Mouse (Mus musculus): Measurements from ENCODE around the gene Rps6kc1.

The Rps6kc1 gene

GRCm38 (mm10) chr1:190898899-190899575, 12.5 kb downstream of the Rps6kc1 start:
- DNase-seq: no peak

- no peak for DNase-seq
These were observed 13.4 kb downstream of the Rps6kc1 start for GRCm38 (mm10) chr1:190898186-190898585.

DNA sequence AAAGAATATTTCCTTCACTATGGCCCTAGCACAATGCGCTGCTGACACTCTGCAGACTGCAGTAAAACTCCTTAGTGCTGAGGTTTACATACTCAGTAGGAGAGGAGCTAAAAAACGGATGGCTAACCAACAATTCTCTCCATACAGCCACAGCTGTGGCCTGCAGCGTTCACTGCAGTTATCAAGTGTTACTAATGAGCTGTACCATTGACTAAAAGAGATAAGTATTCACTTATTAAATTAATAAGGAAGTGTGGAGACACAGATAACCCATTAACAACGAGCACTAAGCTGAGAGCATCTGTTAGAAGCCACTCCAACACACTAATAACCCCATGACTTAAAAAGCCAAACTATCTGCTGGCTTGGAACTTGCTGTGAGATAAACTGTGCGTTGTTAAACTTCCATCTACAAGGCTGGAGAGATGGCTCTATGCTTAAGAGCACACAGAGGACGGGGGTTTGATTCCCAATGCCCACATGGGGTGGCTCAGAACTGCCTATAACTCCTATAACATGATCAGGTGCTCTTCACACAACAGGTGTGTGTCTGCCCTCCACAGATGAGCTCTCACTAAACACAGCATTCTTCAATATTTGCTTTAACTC, 17.9 kb downstream of the Rps6kc1 start:
- DNase-seq: no peak

- no peak for DNase-seq
These were observed 22.9 kb downstream of the Rps6kc1 start for GRCm38 (mm10) chr1:190888646-190889045.

GRCm38 (mm10) chr1:190888031-190888430, 23.5 kb downstream of the Rps6kc1 start:
- no peak for DNase-seq

- no peak for DNase-seq
These were observed 25.6 kb downstream of the Rps6kc1 start for GRCm38 (mm10) chr1:190886014-190886413.

- peak; percentile 79 for DNase-seq
These were observed 30.1 kb downstream of the Rps6kc1 start for GRCm38 (mm10) chr1:190881422-190881821.

DNA sequence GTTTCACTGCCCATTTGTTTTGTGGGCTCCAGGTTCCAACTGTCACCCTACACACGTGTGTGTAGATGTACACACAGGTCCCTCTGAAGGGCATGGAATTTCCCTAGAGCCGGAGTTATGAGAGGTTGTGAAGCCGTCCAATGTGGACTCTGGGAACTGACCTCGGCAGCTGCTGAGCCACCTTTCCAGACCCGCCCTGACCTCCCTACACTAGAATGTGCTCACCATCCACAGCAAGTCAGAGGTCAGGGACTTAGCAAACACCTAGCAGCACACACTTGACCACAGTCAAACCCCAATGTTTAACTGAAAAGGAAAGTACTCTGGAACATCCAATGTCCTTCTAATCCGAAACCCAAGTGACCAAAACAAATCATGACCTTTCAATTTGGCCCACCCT, 30.9 kb downstream of the Rps6kc1 start:
- no peak for DNase-seq

- no peak for DNase-seq
These were observed 35.8 kb downstream of the Rps6kc1 start for GRCm38 (mm10) chr1:190875751-190876150.

DNA sequence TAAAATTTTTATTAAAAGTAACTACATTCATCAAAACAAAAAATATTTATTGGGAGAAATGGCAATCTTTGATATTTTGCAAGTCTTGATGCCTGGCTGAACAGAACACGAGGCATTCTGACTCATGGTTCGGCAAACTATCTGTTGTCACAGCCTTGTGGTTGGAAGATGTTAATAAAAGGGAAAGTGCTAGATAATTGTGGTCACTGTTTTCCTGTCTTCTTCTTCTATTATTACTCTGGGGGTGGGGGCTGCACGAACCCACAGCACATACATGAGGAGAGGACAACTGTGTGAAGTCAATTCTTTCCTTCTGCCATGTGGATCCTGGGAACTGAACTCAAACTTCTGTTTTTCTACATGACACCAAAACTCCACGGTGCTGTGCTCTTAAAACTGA, 36.5 kb downstream of the Rps6kc1 start:
- DNase-seq: no peak

DNA sequence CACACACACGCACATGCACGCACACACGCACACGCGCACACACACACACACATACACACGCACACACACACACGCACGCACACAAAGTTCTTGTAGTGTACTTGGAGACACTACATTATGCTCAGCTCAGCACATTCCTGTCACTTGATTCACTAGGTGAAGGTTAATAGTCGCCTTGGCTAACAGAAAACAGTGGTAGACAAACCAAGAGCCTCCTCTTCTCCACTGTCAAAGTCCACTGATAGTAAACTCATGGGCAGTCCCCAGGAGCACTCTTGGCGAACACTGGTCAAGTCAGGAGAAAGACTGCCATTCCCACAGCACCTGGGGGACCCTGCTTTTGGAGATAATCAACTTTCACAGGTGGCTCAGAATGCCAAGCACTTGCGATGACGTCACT, 40.5 kb downstream of the Rps6kc1 start:
- no peak for DNase-seq

- no peak for DNase-seq
These were observed 41.6 kb downstream of the Rps6kc1 start for GRCm38 (mm10) chr1:190869996-190870395.

DNA sequence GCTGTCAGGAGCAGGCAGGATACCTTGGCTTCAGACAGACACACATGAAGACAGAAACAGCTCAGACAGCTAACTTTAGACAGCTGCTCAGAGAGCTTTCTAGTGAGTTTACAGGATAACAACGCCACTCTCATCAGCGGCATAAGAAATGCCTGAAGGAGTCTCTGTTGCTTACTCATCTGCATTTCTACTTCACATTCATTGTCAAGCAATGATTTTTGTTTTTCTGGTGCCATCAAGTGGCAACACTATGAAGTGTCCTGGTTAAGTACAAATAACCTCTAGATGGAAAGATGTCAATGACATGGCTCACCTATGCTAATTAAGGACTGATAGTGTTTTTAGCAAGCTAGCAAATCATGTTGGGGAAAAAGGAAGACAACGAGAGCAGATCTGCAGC, 42.8 kb downstream of the Rps6kc1 start:
- DNase-seq: no peak

DNA sequence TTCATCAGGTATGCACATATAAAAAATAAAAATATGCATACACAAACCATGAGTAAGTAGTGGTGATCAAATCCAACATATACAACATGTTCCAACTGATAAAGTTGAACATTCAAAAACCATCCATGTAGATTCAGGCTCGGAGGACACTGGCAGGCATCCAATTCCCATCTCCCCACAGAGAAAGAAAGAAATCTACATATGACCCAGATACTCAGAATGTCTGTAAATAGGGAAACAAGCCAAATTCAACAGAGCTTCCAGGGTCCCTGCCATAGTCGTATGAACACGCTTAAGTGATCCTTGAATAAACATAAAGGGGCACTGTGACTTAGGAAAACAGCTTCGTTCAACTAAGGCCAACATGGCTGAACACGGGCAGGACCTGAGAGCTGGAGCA, 49.9 kb downstream of the Rps6kc1 start:
- DNase-seq: peak; percentile 59

- DNase-seq: no peak
These were observed 57.1 kb downstream of the Rps6kc1 start for GRCm38 (mm10) chr1:190854465-190854864.

DNA sequence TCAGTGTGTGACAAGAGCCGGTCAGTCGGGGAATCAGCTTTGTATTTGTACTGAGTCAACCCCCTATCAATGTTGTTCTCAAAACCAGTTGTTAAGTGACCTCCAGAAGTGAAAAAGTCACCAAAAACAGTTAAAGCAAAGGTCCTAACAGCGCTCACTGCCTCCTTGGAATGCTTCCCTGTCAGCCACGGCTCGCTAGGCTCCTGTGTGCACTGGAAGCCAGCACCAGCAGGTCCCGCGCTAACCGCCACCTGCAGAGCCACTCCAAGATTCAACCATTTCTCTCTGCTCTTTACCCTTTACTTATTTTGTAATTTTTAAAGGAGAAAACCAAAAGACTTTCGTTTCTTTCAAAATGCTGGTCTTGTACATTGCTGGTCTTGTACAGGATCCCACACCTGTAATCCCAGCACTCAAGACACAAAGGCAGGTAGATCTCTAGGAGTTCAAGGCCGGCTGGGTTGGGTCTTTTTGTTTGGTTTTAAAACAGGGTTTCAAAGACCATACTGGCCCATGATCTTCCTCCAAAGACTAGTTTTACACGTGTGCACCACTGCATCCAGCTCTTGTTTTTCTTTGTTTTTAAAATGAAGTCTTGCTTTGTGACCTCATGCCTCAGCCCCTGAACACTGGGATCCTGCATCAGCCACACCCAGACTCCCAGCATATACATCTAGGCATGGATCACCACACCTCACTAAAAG, 62.3 kb downstream of the Rps6kc1 start:
- DNase-seq: peak; percentile 29

DNA sequence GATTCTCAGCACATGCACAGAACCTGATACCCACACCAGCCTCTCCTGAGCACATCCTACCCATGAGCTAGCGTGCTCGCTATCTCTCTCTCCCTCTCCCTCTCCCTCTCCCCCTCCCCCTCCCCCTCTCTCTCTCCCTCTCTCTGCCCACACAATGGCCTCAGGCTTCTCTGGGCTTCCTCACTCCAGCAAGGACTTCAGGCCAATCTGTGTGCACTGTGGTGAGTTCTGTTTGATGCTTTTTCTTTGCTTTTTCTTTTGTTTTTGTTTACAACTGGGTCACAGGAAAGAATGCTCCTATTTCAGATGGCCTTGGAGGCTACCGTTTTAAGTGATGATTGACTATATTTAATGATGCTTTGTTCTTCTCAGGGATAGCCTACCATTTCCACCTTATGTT, 62.9 kb downstream of the Rps6kc1 start:
- no peak for DNase-seq

GRCm38 (mm10) chr1:190846956-190847355, 64.6 kb downstream of the Rps6kc1 start:
- peak; percentile 25 for DNase-seq

- no peak for DNase-seq
These were observed 65.4 kb downstream of the Rps6kc1 start for GRCm38 (mm10) chr1:190846074-190846730.

- DNase-seq: no peak
These were observed 66.2 kb downstream of the Rps6kc1 start for GRCm38 (mm10) chr1:190845419-190845818.

GRCm38 (mm10) chr1:190844356-190844755, 67.2 kb downstream of the Rps6kc1 start:
- DNase-seq: no peak

GRCm38 (mm10) chr1:190836046-190836445, 75.5 kb downstream of the Rps6kc1 start:
- no peak for DNase-seq

GRCm38 (mm10) chr1:190834201-190834907, 77.2 kb downstream of the Rps6kc1 start:
- no peak for DNase-seq

Data from kidney, postnatal 10 days (tissue).